Mouse (Mus musculus): ENCODE data around the gene Prpf8. TPM values are rescaled to one million over a fixed set of nuclear protein-coding genes. Genes with fewer than 3 reads are reported as not detected.

Gene Prpf8
- polyA plus RNA-seq, 1 experiment from 2014 or later = 19.7 TPM

- H3K4me2 ChIP-seq (replicated peaks; ENCODE audit: low read depth, low read length) = peak overlapping the region; percentile 99
- peaks cover 11% of the 10 kb centered on the region for H3K4me1 ChIP-seq (ENCODE audit: insufficient read depth, low read depth, low read length)
- 11% methylated on average over 37 of the region's 38 CpGs for WGBS
- peak overlapping the region; percentile 80 for H3K9ac ChIP-seq (replicated peaks; ENCODE audit: low read depth)
- peak overlapping the region; percentile 62 for H3K4me3 ChIP-seq (ENCODE audit: low read depth, low read length)
- no peaks in the 10 kb centered on the region for H3K27me3 ChIP-seq (replicated peaks; ENCODE audit: insufficient read depth, low read length)
- TF ChIP-seq CTCF (IDR thresholded peaks at IDR 0.05) (no peak; the same call in 1 of the 2 replicates), EP300 (IDR thresholded peaks at IDR 0.05) (no peak)
- DNase-seq (ENCODE audit: low spot score) (peak; percentile 47), ATAC-seq (no peak)
- peak overlapping the region; percentile 91 for H3K27ac ChIP-seq (ENCODE audit: low read length)
- H3K9me3 ChIP-seq (ENCODE audit: low read length) = no peaks in the 10 kb centered on the region
- no peaks in the 10 kb centered on the region for H3K36me3 ChIP-seq (ENCODE audit: insufficient read depth, low read length)
These were observed 46.0 kb downstream of the Prpf8 start for GRCm38 (mm10) chr11:75532340-75533277.

DNA sequence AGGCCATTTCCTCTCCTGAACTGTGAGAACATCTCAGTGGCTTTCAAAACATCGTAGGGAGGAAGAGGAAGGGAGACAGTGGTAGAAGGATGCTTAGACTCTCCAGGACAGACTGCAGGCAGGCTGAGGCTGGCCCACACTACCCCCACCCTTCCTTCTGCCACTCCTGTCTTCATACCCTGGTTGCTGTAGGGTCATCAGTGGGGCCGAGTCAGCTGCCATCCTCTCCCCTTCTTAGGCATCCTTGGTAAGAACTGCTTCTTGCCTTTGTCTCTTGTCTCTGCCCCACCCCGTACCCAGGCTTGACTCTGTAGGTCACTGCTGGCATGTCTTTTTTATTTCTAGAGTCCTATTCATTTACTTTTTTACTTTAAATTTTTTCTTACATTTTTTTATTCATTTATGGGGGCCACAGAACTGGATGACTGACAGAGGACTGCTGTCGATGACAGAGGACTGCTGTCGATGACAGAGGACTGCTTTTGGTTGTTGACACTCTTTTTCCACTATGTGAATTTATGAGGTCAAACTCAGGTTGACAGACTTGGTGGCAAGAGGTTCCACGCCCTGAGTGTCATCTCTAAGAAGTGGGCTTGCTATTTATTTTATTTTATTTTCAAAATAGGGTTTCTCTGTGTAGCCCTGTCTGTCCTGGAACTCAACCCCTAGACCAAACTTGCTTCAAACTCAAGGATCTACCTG is 46.8 kb downstream of the Prpf8 start:
- H3K27me3 ChIP-seq (replicated peaks; ENCODE audit: insufficient read depth, low read length) = no peaks in the 10 kb centered on the region
- DNase-seq (ENCODE audit: low spot score) (no peak), ATAC-seq (no peak)
- peak overlapping the region; percentile 62 for H3K4me3 ChIP-seq (ENCODE audit: low read depth, low read length)
- H3K4me1 ChIP-seq (ENCODE audit: insufficient read depth, low read depth, low read length) = peaks cover 20% of the 10 kb centered on the region
- no peaks in the 10 kb centered on the region for H3K36me3 ChIP-seq (ENCODE audit: insufficient read depth, low read length)
- no peak for TF ChIP-seq EP300 (IDR thresholded peaks at IDR 0.05)
- TF ChIP-seq CTCF (IDR thresholded peaks at IDR 0.05) = no peak
- 69% methylated on average over 6 of the region's 6 CpGs for WGBS
- H3K4me2 ChIP-seq (replicated peaks; ENCODE audit: low read depth, low read length) = peak overlapping the region; percentile 99
- peak overlapping the region; percentile 32 for H3K9ac ChIP-seq (replicated peaks; ENCODE audit: low read depth)
- no peaks in the 10 kb centered on the region for H3K9me3 ChIP-seq (ENCODE audit: low read length)
- H3K27ac ChIP-seq (ENCODE audit: low read length) = no peak overlapping the region

- peaks cover 20% of the 10 kb centered on the region for H3K4me1 ChIP-seq (ENCODE audit: insufficient read depth, low read depth, low read length)
- no peak overlapping the region; the same call in 1 of the 2 replicates for H3K27ac ChIP-seq (ENCODE audit: low read length)
- no peak overlapping the region for H3K4me3 ChIP-seq (ENCODE audit: low read depth, low read length)
- H3K4me2 ChIP-seq (replicated peaks; ENCODE audit: low read depth, low read length) = 0 out of 2 replicates have a peak overlapping the region, but pooled peaks have one; percentile 3
- no peaks in the 10 kb centered on the region for H3K27me3 ChIP-seq (replicated peaks; ENCODE audit: insufficient read depth, low read length)
- ATAC-seq = no peak
- H3K9me3 ChIP-seq (ENCODE audit: low read length) = no peaks in the 10 kb centered on the region
- WGBS = 47% methylated on average over 4 of the region's 4 CpGs
- H3K9ac ChIP-seq (replicated peaks; ENCODE audit: low read depth) = no peak overlapping the region
- TF ChIP-seq CTCF (IDR thresholded peaks at IDR 0.05) = no peak
- TF ChIP-seq EP300 (IDR thresholded peaks at IDR 0.05) = no peak
- no peaks in the 10 kb centered on the region for H3K36me3 ChIP-seq (ENCODE audit: insufficient read depth, low read length)
- DNase-seq (ENCODE audit: low spot score) = no peak
These were observed 47.8 kb downstream of the Prpf8 start for GRCm38 (mm10) chr11:75534286-75535033.

- TF ChIP-seq EP300 (IDR thresholded peaks at IDR 0.05) = no peak
- no peak for TF ChIP-seq CTCF (IDR thresholded peaks at IDR 0.05)
- no peaks in the 10 kb centered on the region for H3K9me3 ChIP-seq (ENCODE audit: low read length)
- peaks cover 20% of the 10 kb centered on the region for H3K4me1 ChIP-seq (ENCODE audit: insufficient read depth, low read depth, low read length)
- no peak overlapping the region for H3K27ac ChIP-seq (ENCODE audit: low read length)
- no peak overlapping the region for H3K9ac ChIP-seq (replicated peaks; ENCODE audit: low read depth)
- WGBS = 40% methylated on average over 13 of the region's 13 CpGs
- no peaks in the 10 kb centered on the region for H3K36me3 ChIP-seq (ENCODE audit: insufficient read depth, low read length)
- H3K4me3 ChIP-seq (ENCODE audit: low read depth, low read length) = no peak overlapping the region
- no peak overlapping the region for H3K4me2 ChIP-seq (replicated peaks; ENCODE audit: low read depth, low read length)
- no peak for DNase-seq (ENCODE audit: low spot score)
- H3K27me3 ChIP-seq (replicated peaks; ENCODE audit: insufficient read depth, low read length) = no peaks in the 10 kb centered on the region
- no peak for ATAC-seq
These were observed 48.6 kb downstream of the Prpf8 start for GRCm38 (mm10) chr11:75535106-75535795.

DNA sequence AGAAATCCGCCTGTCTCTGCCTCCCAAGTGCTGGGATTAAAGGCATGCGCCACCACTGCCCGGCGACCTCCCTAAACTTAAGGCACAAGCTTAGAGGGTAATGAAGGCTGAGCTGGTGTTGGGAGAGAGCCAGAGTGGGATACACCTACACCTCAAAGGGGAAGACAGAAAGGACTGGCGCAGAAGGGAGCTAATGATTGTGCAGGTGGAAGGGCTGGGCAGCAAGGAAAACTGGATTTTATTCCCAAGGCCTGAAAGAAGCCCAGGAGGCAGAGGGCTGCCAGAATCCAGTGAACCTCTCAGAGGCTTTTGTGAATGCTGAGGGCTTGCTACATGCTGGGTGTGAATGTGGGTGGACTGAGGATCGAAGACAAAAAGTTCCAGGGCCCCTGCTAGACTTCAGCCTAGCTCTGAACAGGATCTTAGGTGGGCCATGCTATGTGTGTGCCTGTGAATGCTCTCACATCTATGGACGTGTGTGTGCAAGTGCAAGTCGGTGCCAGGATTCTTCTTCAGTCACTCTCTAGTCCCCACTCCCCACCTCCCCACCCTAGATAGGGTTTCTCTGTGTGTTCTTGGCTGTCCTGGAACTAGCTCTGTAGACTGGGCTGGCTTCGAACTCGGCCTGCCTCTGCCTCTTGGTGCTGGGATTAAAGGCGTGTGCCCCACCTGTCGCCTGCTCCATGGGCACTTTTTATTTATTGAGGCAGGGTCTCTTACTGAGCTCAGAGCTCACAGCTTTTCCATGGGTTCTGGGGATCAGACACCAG is 49.8 kb downstream of the Prpf8 start:
- H3K4me2 ChIP-seq (replicated peaks; ENCODE audit: low read depth, low read length) = no peak overlapping the region
- H3K36me3 ChIP-seq (ENCODE audit: insufficient read depth, low read length) = no peaks in the 10 kb centered on the region
- no peak overlapping the region for H3K4me3 ChIP-seq (ENCODE audit: low read depth, low read length)
- DNase-seq (ENCODE audit: low spot score) = no peak
- H3K9me3 ChIP-seq (ENCODE audit: low read length) = no peaks in the 10 kb centered on the region
- no peak for TF ChIP-seq EP300 (IDR thresholded peaks at IDR 0.05)
- no peak for TF ChIP-seq CTCF (IDR thresholded peaks at IDR 0.05)
- no peaks in the 10 kb centered on the region for H3K27me3 ChIP-seq (replicated peaks; ENCODE audit: insufficient read depth, low read length)
- no peak overlapping the region for H3K9ac ChIP-seq (replicated peaks; ENCODE audit: low read depth)
- 0 out of 2 replicates have a peak overlapping the region, but pooled peaks have one; percentile 79 for H3K27ac ChIP-seq (ENCODE audit: low read length)
- WGBS = 86% methylated on average over 12 of the region's 12 CpGs
- no peak for ATAC-seq
- peaks cover 25% of the 10 kb centered on the region for H3K4me1 ChIP-seq (ENCODE audit: insufficient read depth, low read depth, low read length)
